Mouse (Mus musculus): Measurements from ENCODE around the gene Cd8b1. TPM values are rescaled to one million over a fixed set of nuclear protein-coding genes. Genes with fewer than 3 reads are reported as not detected.
"Not testable (repeated sequence)": the region's sequence is repeated elsewhere in the genome, so short reads cannot be mapped to it uniquely, and the experiment has no call there.

The Cd8b1 gene
- total RNA-seq (2021), result not detected

DNA sequence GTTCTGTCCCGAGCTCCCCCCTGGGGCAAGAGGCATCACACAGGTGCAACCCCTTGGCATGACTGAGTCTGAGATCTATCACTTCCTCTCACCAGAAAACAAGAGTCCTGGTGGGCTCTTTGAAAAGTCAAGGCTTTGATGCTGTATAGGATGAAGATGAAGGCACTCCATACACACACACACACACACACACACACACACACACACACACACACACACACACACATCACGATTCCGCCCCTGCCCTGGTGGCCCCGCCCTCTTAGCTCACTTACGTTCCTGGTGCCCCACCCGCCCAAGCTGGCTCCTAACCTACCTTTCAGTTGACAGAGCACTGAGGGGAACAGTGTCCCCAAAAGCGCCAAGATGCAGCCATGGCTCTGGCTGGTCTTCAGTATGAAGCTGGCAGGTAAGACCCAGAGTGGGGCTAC is at the start of gene Cd8b1:
TSS of gene Cd8b1 (plus strand) at position 298 of the 431 bp plus-strand sequence.
- intact Hi-C loops (cut with DNase I), result no loop called here
- no peak for DNase-seq (ENCODE audit: extremely low spot score in 1 of 2, low spot score in 2 of 2)

DNA sequence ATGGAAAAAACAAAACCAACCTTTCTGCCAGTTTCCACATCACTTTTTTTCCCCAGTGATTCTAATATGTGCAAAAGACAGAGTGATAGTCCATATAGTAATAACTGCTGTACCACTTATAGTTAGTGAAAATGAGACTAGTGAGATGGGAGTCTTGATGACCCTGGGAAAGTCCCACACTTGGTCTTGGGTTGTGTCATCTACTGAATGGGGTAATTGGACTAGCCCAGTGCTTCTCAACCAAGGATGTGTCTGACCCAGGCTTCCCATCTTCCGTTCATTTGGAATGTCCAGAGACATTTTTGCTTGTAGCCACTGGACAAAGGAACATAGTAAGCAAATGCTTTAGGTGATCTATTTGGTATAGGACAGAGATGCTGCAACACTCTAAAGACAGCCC is 48.9 kb upstream of the Cd8b1 start:
- intact Hi-C loops (cut with DNase I), result loop anchor here (5.0 to 10.0 kb wide), 2 partner anchors 121 to 144 kb away; no protein-coding TSS in a partner anchor

DNA sequence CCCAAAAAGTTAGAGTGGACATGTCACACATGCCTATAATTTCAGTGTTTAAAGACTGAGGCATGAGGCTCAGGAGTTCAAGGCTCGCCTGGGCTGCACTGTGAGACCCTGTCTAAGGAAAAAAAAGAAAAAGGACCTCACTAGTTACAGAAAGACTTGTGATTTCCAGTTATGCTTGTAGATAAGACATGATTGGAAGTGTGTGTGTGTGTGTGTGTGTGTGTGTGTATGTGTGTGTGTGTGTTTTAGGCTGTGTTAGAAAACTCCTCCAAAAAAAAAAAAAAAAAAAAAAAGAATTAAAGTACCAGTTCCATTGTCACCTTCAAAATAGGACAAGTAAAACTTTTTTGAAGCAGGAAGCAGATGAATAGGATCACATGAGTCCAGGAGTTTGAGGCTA is 48.0 kb upstream of the Cd8b1 start:
- DNase-seq (ENCODE audit: extremely low spot score in 1 of 2, low spot score in 2 of 2), result no peak
- intact Hi-C loops (cut with DNase I), result loop anchor here (5.0 to 10.0 kb wide), 2 partner anchors 120 to 143 kb away; no protein-coding TSS in a partner anchor

More for the DNA sequence above, 48.9 kb upstream of the Cd8b1 start:
- no peak for DNase-seq (ENCODE audit: extremely low spot score in 1 of 2, low spot score in 2 of 2)

DNA sequence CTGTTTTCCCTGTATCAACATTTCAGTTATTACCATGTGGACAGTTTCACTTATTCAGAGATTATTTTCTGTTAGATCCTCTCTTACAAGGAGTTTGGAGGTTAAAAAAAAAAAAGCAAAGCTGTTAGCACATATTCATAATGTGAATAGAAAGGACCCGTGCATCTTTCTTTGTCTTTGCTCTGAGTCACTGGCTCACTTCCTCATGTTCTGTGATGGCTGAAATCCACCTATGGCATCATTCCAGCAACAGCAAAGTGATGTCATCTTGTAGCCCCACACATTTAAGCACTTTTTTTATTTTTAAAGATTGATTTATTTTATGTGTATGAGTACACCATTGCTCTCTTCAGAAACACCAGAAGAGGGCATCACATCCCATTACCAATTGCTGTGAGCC is 43.2 kb upstream of the Cd8b1 start:
- no peak for DNase-seq (ENCODE audit: extremely low spot score in 1 of 2, low spot score in 2 of 2)
- intact Hi-C loops (cut with DNase I), result loop anchor here (10.0 kb wide), 1 partner anchor 115 kb away; no protein-coding TSS in a partner anchor

DNA sequence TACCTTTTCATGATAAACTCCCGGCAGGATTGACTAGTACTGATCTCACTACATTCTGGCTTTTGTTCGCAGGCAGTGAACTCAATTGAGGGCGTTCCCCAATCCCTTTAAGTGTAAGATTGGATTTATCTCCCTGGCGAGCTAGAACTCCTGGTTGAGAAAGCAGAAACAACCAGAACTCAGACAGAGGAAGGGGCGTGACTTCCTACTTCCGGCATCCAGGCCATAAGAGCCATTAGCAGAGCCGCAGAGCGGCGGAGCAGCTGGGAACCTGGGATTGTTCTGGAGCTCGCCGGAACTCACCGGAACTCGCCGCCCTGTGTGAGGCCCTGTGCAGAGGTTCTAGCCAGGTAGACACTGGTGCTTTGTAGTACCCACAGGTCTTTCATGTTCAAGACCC is 29.1 kb upstream of the Cd8b1 start:
- intact Hi-C loops (cut with DNase I), result no loop called here
- no peak for DNase-seq (ENCODE audit: extremely low spot score in 1 of 2, low spot score in 2 of 2)

DNA sequence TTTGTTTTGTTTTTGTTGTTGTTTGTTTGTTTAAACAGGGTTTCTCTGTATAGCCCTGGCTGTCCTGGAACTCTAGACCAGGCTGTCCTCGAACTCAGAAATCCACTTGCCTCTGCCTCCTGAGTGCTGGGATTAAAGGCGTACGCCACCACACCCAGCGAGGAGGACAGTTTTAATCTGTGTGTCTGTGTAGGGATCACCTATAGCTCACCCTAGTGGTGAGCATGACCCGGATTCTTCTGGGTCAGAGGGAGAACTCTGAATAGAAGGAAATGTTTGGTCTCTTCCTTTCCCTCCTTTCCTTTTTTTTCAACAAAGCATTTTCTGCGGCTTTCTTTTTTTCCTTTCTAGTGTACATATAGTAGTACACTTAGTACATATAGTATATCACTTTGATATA is 27.3 kb upstream of the Cd8b1 start:
- no peak for DNase-seq (ENCODE audit: extremely low spot score in 1 of 2, low spot score in 2 of 2)
- intact Hi-C loops (cut with DNase I), result no loop called here

DNA sequence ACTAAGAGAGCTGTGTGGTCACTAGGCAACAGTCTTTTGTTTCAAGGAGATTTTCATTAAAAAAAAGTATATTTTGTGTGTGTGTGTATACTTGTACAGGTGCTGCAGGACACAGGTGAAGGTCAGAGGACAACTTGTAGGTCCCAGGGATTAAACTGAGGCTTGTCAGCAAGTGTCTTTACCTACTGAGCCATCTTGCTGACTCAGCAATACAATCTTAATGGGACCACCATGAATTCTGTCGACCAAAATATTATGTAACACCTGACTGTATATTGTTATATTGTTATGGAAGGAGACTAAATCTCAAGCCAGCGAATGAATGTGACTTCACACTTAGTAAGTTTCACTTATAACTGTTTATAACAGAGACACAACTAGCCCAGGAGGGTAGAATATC is 24.5 kb upstream of the Cd8b1 start:
- no peak for DNase-seq (ENCODE audit: extremely low spot score in 1 of 2, low spot score in 2 of 2)
- intact Hi-C loops (cut with DNase I), result no loop called here

DNA sequence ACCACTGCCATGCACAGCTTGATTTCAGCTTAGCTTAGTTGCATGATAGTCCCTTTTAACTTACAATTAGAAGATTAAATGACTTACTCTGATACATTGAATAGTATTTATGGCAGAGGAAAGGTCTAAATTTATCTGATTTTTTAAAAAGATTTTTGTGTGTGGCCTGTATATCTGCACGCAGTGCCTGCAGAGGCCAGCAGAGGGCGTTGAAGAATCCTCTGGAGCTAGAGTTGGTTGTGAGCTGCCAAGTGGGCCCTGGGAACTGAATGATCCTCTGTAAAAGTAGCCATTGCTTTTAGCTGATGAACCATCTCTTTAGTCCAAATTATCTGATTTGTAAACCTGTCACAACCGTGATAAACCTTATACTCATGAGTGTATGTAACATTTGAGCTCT is 23.8 kb upstream of the Cd8b1 start:
- DNase-seq (ENCODE audit: extremely low spot score in 1 of 2, low spot score in 2 of 2), result peak in 1 of 2 experiments; percentile 3
- intact Hi-C loops (cut with DNase I), result no loop called here

DNA sequence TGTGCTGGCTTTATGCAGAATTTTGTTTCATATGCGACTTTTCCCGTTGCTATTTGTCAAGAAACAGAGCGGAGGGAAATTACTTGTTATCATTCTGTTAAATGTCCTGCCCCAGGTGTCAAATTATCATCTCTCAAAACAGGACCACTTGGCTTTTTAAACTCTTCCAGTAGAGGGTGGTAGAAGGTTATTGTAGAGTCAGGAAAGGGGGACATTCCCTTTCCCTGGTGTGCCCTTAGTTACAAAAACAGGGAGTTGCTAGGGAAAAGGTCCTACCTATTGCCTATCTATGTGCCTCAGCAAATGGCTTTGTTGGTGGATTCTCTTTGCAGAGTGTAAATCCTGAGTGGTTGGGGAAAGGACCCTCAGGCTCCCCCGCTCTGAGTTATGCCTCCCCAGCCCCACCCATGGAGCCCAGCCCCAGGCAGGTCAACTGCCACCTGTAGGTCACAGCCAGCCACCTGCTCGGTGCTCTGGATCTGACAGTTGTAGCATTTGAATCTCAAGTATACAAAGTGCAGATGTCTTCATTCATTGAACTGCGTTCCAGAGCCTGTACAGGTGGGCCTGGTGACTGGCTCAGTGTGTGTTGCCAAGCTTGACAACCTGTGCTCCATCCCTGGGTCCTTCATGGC is 20.4 kb upstream of the Cd8b1 start:
- intact Hi-C loops (cut with DNase I), result no loop called here
- DNase-seq (ENCODE audit: extremely low spot score in 1 of 2, low spot score in 2 of 2), result no peak

DNA sequence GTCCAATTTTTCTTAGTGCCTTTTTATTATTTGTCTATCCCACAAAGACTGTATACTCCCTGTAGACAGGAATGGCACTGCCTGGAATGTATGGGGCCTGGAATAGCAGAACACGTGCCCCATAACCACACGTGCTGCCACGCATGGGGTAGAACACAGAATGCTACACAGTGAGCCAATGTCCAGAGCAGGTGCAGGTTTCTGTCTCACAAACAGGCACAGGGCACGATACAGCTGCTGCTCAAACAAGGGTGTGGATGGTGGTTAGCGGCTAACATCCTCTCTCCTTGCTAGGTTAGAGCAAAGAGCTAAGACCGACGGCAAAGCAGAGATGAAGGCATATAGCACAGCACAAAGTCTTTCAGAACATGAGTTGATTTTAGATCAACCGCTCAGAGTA is 15.1 kb upstream of the Cd8b1 start:
- no peak for DNase-seq (ENCODE audit: extremely low spot score in 1 of 2, low spot score in 2 of 2)
- intact Hi-C loops (cut with DNase I), result no loop called here

DNA sequence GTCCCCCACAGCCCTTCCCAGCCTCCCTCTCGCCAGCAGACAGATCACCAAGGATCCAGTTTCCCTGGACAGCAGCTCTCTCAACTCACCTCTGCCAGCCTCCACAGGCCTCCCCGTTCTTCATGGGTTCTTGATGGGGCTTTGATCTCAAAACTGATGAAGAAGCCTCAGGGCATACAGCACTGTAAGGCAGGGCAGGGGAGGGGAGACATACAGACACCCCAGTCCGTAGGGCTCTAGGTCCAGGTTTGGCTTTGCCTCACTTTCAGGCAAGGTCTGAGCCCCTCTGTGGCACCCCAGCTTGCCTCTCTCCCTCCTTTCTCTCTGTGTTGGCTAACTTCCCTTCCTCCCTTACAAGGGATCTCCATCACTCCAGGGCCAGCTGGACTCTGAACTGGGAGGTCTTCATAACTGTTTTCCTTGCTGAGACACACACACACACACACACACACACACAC is 733 bp upstream of the Cd8b1 start, which contains the start of gene Smyd1:
TSS of gene Smyd1 (minus strand) at position 408 of the 458 bp plus-strand sequence.
- intact Hi-C loops (cut with DNase I), result no loop called here
- DNase-seq (ENCODE audit: extremely low spot score in 1 of 2, low spot score in 2 of 2), result no peak

DNA sequence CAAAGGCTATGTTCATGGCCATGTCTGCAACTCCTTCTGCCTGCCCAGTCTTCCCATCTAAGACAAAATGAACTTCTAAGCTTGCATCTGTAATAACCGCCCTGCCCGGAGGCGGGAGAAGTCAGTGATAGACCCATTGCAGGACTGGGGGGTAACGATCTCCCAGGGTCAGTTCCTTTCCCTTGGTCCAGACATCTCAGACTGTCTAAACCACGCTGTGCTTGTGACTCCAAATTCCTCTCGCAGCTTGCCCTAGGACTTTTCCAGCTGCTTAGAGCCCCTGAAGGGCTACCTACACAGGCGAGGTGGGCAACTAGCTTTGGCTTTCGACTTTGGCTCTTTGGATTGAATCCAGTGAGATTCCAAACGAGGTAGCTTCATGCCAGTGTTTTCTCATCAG is 2.2 kb downstream of the Cd8b1 start:
- intact Hi-C loops (cut with DNase I), result no loop called here

DNA sequence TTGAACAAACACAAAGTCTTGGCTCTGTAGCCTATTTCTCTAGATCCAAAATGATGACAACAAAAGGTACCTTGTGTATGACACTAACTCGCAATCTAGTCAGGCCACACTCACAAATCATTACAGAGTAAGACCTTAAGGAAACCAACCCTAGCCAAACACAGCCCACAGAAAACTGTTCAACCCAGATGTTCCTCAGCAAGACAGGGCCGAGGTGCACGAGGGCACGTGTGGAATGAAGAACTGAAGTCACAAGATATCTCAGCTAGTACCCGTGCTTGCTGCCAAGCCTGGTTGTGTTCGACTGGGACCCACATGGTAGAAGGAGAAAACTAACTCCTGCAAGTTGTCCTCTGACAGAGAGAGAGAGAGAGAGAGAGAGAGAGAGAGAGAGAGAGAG is 7.3 kb downstream of the Cd8b1 start:
- intact Hi-C loops (cut with DNase I), result no loop called here

More for the DNA sequence above, 2.2 kb downstream of the Cd8b1 start:
- no peak for DNase-seq (ENCODE audit: extremely low spot score in 1 of 2, low spot score in 2 of 2)

DNA sequence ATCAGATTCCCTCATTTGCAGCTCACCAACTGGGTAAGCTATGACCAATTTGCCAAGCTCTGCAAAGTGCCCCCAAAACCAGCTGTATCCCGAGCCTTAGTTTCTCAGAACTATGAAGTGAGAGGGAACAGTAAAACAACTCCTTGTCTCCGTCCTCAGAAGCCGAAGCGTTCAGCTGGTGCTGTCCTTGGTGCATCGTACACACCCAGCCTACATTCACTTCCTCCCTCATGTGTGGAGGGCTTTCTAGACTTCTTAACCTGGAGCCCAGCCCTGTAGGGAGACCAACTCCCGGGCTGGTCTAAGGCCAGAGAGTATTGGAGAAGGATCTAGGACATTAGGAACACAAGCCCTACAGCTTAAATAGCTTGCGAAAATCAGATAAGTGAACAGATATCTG is 7.9 kb downstream of the Cd8b1 start:
- intact Hi-C loops (cut with DNase I), result no loop called here
- no peak for DNase-seq (ENCODE audit: extremely low spot score in 1 of 2, low spot score in 2 of 2)

More for the DNA sequence above, 7.3 kb downstream of the Cd8b1 start:
- DNase-seq (ENCODE audit: extremely low spot score in 1 of 2, low spot score in 2 of 2), result no peak

DNA sequence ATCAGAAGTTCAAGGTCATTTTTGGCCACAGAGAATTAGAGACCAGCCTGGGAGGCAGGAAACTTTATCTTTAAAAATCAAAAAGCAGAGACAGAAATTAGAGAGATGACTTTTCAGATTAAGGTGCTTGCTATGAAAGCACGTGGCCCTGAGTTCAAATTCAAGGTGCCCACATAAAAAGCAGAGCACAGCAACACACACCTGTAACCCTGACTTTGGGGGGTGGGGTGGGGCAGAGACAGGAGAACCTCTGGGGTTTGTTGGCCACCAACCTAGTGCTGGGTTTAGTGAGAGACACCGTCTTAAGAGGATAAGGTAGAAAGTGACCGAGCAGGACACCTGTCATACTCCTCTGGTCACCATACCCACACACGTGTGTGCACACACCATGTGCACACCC is 8.9 kb downstream of the Cd8b1 start:
- DNase-seq (ENCODE audit: extremely low spot score in 1 of 2, low spot score in 2 of 2); intact Hi-C loops (cut with DNase I): not testable (repeated sequence)

DNA sequence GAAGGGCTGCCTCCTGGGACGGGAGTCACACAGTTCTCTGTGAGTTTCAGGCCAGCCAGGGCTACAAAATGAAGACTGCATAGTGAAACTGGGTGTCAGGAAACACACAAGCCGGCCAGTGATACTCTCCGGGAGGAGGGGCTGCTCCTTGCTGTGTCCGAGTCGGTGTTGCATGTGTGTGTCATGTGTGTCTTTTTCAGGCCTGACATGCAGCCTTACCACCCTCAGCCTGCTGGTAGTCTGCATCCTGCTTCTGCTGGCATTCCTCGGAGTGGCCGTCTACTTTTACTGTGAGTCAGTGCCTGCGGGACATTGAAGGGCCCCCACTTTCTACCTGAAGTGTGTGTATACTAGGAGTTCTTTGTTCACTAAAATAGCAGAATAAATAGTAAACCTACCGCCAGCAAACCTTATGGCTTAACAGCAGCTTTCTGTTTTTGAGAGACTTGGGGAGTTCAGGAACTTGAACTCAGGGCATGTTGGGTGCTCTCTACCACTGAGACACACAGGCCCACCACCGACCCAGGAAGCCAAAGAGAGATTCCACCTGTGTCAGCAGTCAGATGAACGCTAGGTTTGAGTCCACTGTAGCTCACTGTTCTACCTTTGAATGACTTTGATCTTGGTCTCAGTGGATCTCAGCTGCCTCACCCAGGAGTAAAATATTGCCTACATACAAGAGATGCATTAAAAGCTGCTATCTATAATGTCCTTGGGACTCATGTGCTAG is 9.8 kb downstream of the Cd8b1 start:
- DNase-seq (ENCODE audit: extremely low spot score in 1 of 2, low spot score in 2 of 2), result no peak
- intact Hi-C loops (cut with DNase I), result no loop called here

DNA sequence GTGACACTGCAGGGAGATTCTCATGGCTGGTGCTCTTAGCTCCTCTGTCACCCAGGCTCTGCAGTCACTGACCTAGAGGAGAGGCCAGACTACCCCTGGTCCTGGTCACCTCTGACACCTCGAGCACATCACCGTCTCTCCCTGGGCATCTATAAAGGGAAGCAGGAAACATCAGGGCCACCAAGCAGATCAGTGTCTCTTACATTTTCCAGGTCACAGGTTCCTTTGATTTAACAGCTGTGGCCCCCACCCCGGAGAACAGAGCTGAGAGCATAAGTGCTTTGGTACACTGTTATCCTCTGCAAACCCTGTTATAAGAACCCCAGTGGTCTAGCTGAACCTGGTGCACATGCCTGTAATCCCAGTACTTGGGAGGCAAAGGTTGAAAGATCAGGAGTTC is 10.4 kb downstream of the Cd8b1 start:
- intact Hi-C loops (cut with DNase I), result no loop called here
- no peak for DNase-seq (ENCODE audit: extremely low spot score in 1 of 2, low spot score in 2 of 2)

DNA sequence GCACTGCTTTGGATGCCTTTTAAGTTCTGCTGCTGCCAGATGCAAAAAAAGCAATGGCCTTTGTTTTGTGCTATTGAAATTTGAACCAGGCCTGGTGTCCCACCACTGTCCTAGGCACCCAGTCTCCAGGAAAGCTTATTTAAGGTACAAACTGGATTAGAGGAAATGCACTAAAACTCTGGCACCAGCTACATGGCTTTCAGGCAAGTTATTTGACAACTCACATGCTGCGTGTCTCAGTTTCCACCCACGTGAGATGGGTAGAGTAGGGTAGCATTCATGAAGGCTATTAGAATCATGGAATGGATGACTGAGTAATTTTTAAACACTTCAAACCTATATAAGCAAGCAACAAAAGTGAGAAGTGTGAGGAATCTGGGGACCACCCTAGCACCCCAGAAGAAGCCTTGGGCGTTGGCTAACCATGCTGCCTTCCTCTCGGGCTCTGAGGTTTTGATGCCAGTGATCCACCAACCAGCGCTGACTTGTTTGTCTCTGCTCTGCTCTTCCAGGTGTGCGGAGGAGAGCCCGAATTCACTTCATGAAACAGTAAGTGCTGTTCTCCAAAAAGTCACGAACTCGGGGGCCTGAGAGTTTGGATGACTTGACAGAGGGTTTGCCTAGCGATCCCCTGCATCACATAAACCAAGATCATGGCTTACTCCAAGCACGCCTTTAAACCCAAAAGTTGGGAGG is 11.1 kb downstream of the Cd8b1 start:
- intact Hi-C loops (cut with DNase I), result no loop called here
- no peak for DNase-seq (ENCODE audit: extremely low spot score in 1 of 2, low spot score in 2 of 2)

DNA sequence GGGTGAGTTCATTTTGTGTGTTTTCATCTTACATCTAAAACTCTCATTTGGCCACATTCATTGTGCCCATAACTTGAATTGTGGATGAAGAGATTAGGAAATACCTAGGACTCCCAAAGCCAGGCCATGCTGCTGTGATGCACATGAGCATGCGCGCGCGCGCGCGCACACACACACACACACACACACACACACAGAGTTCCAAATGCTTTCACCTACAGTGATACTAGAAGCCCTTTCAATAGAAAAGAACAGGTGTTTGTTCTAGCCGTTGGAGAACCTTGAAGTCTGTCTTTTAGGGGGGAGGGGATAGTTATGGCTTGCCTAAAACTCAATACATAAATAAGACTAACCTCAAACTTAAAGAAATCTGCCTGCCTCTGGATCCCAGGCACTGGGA is 15.1 kb downstream of the Cd8b1 start:
- no peak for DNase-seq (ENCODE audit: extremely low spot score in 1 of 2, low spot score in 2 of 2)
- intact Hi-C loops (cut with DNase I), result no loop called here

DNA sequence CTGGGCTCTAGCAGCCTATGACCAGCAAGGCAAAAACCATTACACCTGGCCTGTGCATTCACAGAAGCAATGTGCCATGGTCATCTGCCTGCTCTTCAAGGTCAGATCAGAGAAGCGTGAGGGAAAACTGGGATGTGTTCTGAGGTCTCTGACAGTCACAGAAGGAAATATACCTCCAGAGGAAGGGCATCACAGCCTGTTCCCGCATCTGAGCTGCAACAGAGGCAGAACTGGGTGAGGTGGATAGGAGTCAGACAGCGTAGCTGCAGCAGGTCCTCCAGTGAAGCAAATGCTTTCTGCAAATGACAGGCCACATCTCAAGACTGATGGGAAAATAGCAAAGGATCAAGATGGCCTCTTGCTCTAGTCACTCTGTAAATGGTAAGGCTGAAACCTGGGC is 16.4 kb downstream of the Cd8b1 start:
- intact Hi-C loops (cut with DNase I), result no loop called here
- no peak for DNase-seq (ENCODE audit: extremely low spot score in 1 of 2, low spot score in 2 of 2)
